Mouse (Mus musculus) embryonic fibroblast, embryonic 13.5 days (primary cell): Measurements from ENCODE around the gene Prpf40a. TPM values are rescaled to one million over a fixed set of nuclear protein-coding genes. Genes with fewer than 3 reads are reported as not detected.

Source experiments
- H3K27ac ChIP-seq: 2 replicates; pipeline ENCODE4 v1.5.1; 2012; ENCODE audit warnings: low read length, control low read depth, inconsistent platforms; ENCODE audit not compliant: insufficient read depth
- H3K4me1 ChIP-seq: 2 replicates; pipeline ENCODE4 v1.6.1; 2011; ENCODE audit warnings: low read length; ENCODE audit not compliant: control insufficient read depth, insufficient read depth
- H3K4me3 ChIP-seq: 2 replicates; pipeline ENCODE4 v1.5.1; 2011; ENCODE audit warnings: mild to moderate bottlenecking, control low read depth, low read length; ENCODE audit not compliant: insufficient read depth
- CTCF ChIP-seq: IDR thresholded peaks from 2 replicates; pipeline ENCODE4 v1.5.1; 2011; ENCODE audit warnings: mild to moderate bottlenecking, control low read depth, low read length, moderate library complexity, borderline replicate concordance; ENCODE audit not compliant: insufficient read depth
- POLR2A ChIP-seq: IDR thresholded peaks from 2 replicates; pipeline ENCODE4 v1.6.1; 2011; ENCODE audit warnings: low read depth, mild to moderate bottlenecking, control low read depth, low read length, moderate library complexity
- polyA plus RNA-seq: library from polyadenylated mRNA; stranded (reverse); fragments of >200 nt; gene quantifications from 2 replicates; pipeline ENCODE4 v1.2.4, GENCODE M21; 2011; ENCODE audit warnings: low read depth; ENCODE audit not compliant: missing spikeins, insufficient read length

Gene Prpf40a
- polyA plus RNA-seq, 1 experiment, result 158 TPM

- no peak overlapping the region for H3K4me3 ChIP-seq
- no peak overlapping the region for H3K27ac ChIP-seq
- TF ChIP-seq CTCF (no peak), POLR2A (no peak)
- peaks cover 2% of the 10 kb centered on the region; the same call in 1 of the 2 replicates for H3K4me1 ChIP-seq
Observed at GRCm38 (mm10) chr2:53106472-53106871, 84.6 kb downstream of the Prpf40a start.

DNA sequence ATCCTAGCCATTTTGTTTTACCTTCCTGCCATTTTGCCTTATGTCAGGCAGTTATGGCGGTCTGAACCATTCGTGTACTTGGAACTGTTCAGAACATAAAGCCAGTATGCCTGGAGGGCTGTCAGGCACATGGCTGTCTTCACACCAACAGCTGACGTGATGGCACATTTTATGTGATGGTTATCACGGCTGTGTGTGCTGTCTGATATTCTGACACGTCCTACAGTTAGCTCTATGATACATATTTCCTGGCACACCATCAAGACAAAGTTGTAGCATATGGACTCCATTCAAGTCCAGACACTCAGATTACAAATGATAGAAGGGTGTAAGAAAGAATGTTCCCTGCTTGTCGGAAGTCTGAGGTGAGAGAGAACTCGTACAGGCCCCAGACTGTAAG, 85.0 kb downstream of the Prpf40a start:
- peaks cover 2% of the 10 kb centered on the region; the same call in 1 of the 2 replicates for H3K4me1 ChIP-seq
- no peak for TF ChIP-seq CTCF
- TF ChIP-seq POLR2A, result no peak
- H3K4me3 ChIP-seq, result no peak overlapping the region
- no peak overlapping the region for H3K27ac ChIP-seq

GRCm38 (mm10) chr2:53105408-53105807, 85.7 kb downstream of the Prpf40a start:
- TF ChIP-seq POLR2A (no peak), CTCF (no peak)
- peaks cover 2% of the 10 kb centered on the region; the same call in 1 of the 2 replicates for H3K4me1 ChIP-seq
- no peak overlapping the region for H3K4me3 ChIP-seq
- no peak overlapping the region for H3K27ac ChIP-seq

- no peak overlapping the region for H3K4me3 ChIP-seq
- TF ChIP-seq CTCF (no peak), POLR2A (no peak)
- H3K27ac ChIP-seq, result no peak overlapping the region
- H3K4me1 ChIP-seq, result peaks cover 2% of the 10 kb centered on the region; the same call in 1 of the 2 replicates
Observed at GRCm38 (mm10) chr2:53102901-53103300, 88.2 kb downstream of the Prpf40a start.

- Histone ChIP-seq H3K4me3 (no peak overlapping the region), H3K4me1 (peaks cover 2% of the 10 kb centered on the region; the same call in 1 of the 2 replicates), H3K27ac (no peak overlapping the region)
- TF ChIP-seq CTCF (no peak), POLR2A (no peak)
Observed at GRCm38 (mm10) chr2:53101885-53102740, 89.0 kb downstream of the Prpf40a start.

DNA sequence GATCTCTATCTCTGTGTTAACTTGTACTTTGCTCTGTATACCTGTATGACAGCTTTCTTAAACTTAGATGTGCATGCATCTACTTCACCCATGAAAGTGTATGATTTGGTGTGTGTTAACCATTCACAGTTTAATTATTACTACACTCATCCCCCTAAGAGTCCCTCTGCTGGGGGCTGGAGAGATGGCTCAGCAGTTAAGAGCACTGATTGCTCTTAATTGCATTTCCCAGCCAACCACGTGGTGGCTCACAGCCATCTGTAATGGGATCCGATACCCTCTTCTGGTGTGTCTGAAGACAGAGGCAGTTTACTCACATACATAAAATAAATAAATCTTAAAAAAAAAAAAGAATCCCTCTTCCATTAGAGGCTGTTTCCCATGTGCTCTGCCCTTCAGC, 91.0 kb downstream of the Prpf40a start:
- Histone ChIP-seq H3K27ac (no peak overlapping the region), H3K4me1 (peaks cover 2% of the 10 kb centered on the region; the same call in 1 of the 2 replicates), H3K4me3 (no peak overlapping the region)
- TF ChIP-seq POLR2A, result no peak
- TF ChIP-seq CTCF, result no peak

- Histone ChIP-seq H3K4me3 (no peak overlapping the region), H3K4me1 (no peaks in the 10 kb centered on the region), H3K27ac (no peak overlapping the region)
- TF ChIP-seq POLR2A, result no peak
- no peak for TF ChIP-seq CTCF
Observed at GRCm38 (mm10) chr2:53095489-53095888, 95.6 kb downstream of the Prpf40a start.

DNA sequence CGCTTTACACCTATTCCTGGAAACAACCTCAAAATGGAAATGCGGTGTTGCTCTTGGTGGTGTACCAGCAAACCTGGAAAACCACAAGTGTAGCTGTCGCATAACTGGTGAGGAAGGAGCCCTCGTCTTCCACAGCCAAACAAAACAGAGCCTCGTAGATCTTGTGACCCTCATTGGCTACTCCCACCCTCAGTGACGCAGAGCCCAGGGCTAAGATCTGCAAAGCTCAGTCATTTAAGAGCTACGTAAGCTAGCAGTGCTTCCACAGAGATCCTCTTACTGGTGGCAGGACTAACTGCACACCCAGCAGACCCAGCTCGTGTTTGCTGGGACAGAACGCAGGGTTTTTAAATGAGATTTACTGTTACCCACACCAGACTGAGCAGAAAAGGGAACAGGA, 96.1 kb downstream of the Prpf40a start:
- no peak for TF ChIP-seq POLR2A
- TF ChIP-seq CTCF, result no peak
- Histone ChIP-seq H3K4me3 (no peak overlapping the region), H3K4me1 (no peaks in the 10 kb centered on the region), H3K27ac (no peak overlapping the region)

DNA sequence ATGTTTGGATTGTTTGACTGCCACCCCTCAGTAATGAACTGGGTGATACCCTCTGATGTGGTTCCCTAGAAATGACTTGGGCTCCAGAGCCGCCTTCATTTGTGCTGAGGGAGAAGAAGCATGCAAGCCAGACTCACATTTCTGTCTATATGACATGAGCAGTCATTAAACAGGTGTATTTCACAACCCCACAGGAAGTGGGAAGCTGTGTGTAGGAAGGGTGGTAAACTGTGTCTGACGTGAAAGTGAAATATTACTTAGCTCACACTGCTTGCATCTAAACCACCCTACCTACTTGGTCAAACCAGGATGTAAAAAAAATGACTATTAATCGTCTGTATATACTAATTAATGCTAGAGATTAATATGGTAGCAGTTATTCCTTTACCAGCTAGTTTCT, 102.3 kb downstream of the Prpf40a start:
- no peaks in the 10 kb centered on the region for H3K4me1 ChIP-seq
- no peak overlapping the region for H3K4me3 ChIP-seq
- TF ChIP-seq CTCF (no peak), POLR2A (no peak)
- no peak overlapping the region for H3K27ac ChIP-seq

- no peak overlapping the region for H3K4me3 ChIP-seq
- TF ChIP-seq CTCF, result no peak
- TF ChIP-seq POLR2A, result no peak
Observed at GRCm38 (mm10) chr2:53085617-53086202, 105.4 kb downstream of the Prpf40a start.

More at GRCm38 (mm10) chr2:53085617-53086202, 105.4 kb downstream of the Prpf40a start:
- Histone ChIP-seq H3K4me1 (no peaks in the 10 kb centered on the region), H3K27ac (no peak overlapping the region)

Other genes with a start within 250 kb of the Prpf40a start
- 29.4 and 40.1 TPM in 2 replicates for gene Arl6ip6, start 442 bp upstream of the Prpf40a start, polyA plus RNA-seq